Mouse (Mus musculus): Measurements from ENCODE around the gene Milr1. TPM values are rescaled to one million over a fixed set of nuclear protein-coding genes. Genes with fewer than 3 reads are reported as not detected.
A peak's percentile ranks its signal among the peaks of the same experiment; 100 is the strongest.
"Not testable (repeated sequence)": the region's sequence is repeated elsewhere in the genome, so short reads cannot be mapped to it uniquely, and the experiment has no call there.

Gene Milr1
- total RNA-seq, 2 experiments from 2014 or later = 212 to 237 TPM

DNA sequence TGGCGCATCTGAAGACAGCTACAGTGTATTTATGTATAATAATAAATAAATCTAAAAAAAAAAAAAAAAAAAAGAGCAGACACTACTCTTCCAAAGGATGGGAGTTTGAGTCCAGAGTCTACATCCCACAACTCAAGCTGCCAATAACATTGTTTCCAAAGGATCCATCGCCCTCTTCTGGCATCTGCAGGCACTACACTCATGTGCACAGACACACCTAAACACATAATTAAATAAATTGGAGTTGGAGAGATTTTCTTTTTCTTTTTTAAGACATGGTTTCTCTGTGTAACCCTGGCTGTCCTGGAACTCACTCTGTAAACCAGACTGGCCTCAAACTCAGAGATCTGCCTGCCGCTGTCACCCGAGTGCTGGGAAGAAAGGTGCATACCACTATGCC is 16.5 kb downstream of the Milr1 start:
- no peak for ATAC-seq (ENCODE audit: poor library complexity, severe bottlenecking)

DNA sequence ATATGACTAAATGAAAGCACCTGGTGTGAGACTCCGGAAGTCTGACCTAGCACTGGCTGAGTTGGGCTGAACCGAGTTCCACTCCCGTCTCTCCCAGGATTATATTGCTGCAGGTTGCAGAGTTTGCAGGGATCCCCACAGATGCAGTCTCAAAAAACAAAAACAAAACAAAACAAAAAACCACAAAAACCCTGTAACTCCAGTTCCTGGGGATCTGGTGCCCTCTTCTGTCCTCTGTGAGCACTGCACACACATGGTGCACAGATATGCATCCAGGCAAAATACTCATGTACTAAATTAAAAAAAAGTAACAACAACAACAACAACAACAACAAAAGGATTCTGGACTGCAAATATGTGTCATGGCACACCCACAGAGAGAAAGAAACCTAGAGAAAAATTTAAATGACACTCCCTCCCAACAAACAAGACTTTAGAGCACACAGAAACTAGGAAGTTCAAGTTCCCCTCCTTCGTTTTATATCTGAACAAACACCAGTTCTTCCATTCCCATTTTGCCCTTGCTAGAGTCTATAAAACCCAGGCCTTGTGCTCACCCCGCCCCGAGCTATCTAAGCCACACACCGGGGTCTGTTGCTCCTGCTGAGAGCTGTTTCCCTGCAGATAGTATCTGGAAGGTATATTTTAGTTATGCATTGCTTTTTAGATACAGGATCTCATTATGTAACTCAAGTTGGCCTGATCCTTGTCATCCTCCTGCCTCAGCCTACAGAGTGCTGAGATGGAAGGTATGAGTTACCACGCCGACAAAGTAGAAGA is 19.4 kb downstream of the Milr1 start:
- ATAC-seq (ENCODE audit: poor library complexity, severe bottlenecking) = peak; percentile 80

DNA sequence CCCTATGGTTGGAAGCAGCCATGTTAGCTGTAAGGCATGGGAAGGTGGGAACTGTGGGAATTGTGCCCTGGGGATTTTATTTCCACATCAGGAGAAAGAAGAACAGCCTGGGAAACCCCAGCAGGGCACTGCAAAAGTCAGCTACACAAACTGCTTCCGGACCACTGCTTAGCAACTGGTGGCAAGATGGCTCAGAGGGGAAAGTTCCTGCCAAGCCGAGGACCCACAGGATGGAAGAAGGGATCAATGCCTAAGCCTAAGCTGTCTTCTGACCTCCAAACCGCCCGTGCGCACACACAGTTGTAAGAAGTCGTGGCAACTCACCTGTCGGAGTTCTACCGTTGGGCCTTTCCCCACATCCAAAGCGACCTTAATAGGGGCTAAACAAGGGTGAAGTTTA is 22.0 kb downstream of the Milr1 start:
- ATAC-seq (ENCODE audit: poor library complexity, severe bottlenecking) = no peak

DNA sequence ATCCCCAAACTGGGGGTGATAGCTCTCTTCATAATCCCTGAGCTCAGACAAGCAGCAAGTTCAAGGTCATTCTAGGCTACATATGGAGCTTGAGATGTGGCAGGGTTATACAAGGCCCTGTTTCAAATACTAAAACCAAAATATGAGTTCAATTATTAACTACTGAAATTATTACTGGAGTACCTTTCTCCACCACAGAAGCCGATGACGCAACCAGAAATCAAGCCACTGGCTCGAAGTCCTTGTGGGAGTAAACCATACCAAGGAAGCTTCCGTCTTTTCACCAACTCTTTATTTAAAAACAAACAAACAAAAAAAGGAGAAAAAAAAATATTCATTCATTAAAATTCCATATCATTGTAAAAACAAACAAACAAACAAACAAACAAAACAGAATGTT is 25.9 kb downstream of the Milr1 start:
- ATAC-seq (ENCODE audit: poor library complexity, severe bottlenecking) = no peak

DNA sequence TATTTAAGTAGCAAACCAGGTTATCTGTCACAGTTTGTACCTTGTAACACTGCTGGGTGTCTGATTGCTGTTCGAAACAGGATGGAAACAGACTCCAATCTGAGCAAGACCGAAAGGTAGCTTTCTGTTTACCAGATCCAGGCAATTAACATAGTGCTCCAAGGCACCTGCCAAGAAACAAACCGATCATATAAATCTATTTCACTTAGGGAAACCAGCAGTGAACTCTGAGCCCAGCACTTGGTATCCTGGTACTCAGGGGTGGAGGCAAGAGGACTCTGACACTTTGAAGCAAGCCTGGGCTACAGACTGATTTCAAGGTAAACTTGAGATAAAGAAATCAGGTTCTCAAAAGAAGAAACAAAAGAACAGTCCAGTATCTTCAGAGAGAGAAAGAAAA is 26.4 kb downstream of the Milr1 start:
- no peak for ATAC-seq (ENCODE audit: poor library complexity, severe bottlenecking)

DNA sequence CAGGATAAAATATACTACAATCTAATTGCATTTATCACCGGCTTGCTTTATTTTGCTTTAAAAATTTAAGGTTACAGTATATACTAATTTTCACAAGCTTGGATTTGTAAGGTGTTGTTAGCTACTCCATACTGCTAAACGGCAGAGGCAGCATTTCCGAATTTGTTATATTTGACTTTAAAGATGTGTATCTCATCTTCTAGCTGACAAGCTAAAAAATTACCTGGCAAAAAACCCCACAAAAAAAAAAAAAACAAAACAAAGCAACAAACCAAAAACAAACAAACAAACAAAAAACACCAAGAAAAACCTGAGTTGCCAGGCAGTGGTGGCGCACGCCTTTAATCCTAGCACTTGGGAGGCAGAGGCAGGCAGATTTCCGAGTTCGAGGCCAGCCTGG is 27.1 kb downstream of the Milr1 start:
- no peak for ATAC-seq (ENCODE audit: poor library complexity, severe bottlenecking)

DNA sequence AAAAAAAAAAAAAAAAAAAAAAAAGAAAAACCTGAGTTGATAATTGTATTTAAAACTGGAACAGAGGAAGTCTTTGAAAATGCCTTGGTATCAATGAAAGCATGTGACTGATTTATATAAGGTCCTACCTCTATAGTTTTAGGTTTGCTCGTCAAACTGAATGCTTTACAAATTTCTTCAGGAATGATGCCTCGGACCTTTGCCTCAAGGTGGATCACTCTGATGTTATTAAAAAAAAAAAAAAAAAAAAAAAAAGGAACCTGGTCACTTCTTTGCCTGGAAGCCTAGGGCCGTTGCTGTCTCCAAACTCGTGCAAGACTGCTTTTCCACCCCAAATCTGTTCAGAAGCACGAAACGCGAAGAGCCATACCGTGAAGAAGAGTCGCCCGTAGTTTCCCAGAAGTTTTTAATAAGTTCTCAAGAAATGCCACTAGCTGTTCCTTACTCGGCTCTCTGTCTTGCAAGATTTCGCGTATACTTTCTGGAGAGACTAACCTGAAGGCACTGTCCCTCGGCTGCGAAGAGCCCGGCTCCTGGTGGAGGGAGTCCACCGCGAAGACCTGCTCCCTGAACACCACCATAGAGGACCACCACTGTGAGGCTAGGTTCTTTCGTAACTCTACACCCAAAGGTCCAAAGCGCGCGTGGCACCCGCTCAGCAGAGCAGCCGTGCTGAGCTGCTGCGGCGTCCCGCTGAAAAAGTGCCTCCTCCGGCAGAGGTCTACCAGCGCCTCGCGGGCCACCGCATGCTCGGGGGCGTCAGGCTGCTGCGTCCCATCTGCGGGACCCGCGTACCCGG is 27.8 kb downstream of the Milr1 start:
- ATAC-seq (ENCODE audit: poor library complexity, severe bottlenecking) = no peak

DNA sequence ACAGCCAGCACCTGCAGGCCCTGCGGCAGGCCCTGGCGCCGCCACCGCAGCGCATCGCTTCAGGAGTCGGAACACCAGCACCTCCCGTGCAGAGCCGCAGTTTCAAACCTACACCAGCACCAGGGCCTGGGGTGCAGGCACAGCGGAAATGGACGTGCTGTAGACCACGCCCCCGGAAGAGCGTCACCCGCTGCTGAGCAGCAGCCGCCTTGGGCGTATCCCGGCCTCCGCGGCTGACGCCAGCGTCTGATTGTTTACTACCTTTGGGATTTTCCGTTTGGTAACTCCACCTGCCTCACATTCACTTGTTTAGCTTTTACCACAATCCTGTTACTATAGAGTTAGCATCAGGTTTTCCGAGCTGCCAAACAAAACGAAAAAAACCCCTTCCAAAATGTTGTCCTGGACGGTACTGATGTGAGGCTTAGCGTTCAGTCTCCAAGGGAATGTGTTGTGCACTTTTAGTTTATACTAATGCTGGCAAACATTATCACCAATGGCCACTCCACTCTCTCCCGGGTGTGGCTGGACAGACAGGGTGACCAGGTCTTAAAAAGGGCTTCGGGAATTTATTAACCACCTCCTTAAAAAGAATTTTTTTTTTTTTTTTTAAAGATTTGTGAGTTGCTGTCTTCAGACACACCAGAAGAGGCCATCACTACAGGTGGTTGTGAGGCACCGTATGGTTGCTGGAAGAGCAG is 28.5 kb downstream of the Milr1 start, which contains the start of gene Polg2:
Gene Polg2, minus strand, starts transcription at position 150 of the 701 bp plus-strand sequence.
- peak; percentile 91 for ATAC-seq (ENCODE audit: poor library complexity, severe bottlenecking)

DNA sequence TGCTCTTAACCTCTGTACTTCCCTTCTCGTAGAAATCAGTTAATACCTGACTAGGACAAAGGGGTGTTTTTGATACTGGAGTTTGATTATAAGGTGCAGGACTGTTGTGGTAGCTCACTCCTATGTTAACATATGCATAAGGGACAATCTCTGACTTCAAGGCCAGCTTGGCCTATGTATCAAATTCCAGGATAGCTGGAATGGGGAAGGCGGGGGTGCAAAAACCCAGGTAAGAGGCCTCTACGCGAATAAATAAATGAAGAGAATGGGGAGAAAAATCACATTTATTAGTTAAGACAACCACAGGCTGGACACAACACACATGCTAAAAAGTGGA is 29.0 kb downstream of the Milr1 start:
- ATAC-seq (ENCODE audit: poor library complexity, severe bottlenecking) = no peak; the same call in 1 of the 2 replicates

DNA sequence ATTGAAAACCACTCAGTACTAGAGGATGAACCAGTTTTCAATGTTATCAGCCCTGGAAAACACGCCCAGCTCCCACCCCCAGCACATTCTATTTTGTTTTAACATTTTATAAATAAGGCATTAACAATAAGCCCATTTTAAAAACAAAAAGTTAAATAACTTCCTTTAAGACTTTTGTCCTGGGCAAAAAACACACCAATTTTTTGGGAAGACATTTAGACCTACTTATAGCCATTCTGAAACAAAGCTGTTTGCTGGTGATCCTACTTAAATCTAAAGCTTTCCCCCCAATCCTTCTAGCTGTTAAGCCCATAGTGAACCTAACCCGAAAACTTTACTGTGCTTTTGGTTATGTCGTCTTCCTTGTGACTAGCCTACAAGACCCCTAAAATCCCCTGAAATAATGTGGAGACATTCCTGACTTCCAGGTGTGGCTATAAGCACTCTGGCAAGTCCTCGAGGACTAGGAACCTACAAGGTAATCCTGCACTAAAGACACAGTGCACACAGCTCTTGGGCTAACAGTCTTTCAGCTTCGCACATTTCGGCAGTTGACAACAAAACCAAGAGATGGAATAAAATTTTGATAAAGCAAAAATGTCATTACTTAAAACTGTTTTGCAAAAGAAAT is 29.7 kb downstream of the Milr1 start:
- ATAC-seq (ENCODE audit: poor library complexity, severe bottlenecking) = no peak

DNA sequence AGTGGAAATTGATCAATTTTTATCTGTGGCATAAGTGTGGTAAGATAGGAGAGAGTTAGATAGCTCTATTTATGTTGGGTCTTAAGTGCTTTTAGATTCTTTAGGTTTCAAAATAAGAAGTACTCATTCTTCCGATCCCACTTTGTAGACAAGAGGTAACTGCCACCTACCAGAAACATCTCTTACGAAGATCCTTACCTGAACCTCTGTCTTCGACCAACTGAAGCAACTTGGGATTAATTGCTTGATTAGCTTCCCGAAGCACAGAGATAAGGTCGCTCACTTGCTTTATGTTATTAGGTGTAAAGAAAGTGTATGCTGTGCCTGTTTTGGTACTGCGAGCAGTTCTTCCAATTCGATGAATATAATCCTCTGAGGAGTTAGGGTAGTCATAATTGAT is 31.2 kb downstream of the Milr1 start:
- ATAC-seq (ENCODE audit: poor library complexity, severe bottlenecking) = not testable (repeated sequence)

DNA sequence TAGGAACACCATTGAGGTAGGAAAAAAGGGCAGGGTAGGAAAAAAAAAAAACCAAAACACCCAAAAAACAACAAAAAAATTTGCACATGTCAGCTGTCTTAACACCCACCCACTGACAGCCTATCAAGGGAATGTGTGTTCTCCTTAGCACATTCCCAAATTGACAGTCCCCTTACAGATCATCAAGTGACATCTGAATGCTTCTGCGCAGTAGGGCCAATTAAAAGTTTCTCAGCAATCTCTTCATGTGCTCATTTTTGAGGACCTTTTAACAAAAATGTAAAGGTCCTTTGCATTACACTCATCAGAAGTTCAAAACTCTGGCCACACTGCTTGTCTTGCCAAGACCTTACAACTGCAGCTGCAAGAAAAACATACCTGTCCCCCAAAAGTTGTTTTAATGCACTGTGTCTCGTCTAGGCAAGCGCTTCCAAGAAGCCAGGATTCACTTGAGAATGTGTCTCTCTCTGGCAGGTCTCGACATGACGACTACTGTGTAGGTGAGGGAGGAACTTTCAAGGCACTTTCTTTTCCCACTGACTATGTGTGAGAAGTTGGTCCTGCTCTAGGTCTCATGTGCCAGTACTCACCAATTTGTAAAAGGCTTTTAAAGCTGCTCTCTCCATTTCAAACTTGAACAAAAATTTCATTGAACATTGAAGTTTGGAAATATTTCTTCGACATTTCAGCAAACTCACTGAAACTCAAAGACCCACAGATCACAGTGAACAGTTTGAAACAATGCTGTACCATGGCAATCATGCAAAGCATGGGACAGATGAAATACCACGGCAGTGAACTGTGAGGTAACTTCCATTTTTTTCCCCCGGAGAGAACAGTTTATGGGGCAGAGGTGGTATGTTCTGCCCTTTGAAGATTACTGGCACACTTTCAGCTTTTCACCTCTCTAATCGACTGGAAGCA is 32.1 kb downstream of the Milr1 start:
- no peak for ATAC-seq (ENCODE audit: poor library complexity, severe bottlenecking)

DNA sequence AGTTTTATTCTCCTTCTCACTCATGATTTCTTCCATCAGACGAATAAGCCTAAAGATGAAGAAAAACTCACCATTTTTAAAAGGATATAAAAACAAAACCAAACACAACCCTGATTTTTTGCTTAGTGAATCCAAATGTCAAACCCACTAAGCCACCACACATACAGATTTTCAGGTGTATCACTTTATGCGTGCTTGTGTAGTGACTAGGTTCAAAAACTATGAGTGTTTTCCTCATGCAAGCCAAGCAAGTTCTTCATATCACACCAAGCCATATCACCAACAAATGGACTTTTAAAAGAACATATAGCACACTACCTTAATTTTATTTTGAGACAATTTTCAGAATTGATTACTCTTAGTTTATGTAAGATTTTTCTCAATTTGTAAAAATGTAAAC is 33.5 kb downstream of the Milr1 start:
- ATAC-seq (ENCODE audit: poor library complexity, severe bottlenecking) = no peak

DNA sequence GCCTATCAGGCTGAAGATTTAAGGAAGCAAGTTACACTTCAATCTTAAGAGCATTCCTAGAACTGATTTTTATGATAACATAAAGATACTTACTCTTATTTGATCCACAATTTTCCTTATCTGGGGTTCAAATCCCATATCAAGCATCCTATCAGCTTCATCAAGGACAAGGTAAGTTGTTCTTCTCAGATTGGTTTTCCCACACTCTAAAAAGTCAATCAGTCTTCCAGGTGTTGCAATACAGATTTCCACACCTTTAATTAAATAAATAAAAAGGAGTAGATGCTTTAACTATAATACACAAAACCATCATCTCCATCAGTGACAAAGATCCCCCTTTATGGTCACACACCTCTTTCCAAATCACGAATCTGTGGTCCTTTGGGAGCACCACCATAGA is 34.0 kb downstream of the Milr1 start:
- ATAC-seq (ENCODE audit: poor library complexity, severe bottlenecking) = no peak

DNA sequence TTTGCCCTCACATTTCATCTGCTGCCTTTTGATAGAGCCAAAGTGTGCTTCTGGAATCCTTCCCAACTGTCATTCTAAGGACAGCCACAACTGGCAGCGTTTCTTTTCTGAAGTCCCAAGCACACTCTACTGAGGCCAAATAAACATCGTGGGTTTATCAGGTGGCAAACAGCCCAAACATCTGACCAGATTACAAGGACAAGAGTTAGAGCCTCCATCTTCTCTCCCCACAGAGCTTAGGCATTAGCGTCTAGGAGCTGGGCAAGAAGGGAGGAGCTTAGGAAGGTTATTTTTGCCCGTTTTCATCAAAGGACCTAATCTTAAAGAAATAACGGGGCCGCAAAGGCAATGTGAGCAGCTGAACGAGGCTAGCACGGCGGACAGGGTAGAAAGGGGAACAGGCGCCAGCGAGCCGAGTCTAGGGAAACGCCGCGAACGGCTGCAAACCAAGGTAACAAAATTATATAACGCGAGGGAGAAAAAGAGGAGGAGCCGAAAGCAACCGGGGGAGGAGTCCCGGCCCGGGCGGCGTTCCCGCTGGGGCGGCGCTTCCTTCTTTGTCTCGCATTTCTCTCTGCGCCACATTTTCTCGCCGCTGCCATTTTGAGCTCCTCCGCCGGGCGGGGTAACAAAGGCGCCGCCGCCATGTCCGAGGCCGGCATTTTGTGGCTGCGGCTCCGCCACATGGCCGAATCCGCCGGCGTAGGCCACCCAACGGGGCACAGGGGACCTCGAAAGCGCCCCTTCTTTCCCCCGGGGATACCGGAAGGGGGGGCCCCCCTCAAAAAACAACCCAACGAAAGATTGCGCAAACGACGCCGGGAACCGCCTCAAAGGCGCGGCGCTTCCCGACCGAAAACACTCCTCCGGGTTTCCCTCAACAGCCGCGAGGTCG is 36.4 kb downstream of the Milr1 start:
- ATAC-seq (ENCODE audit: poor library complexity, severe bottlenecking) = peak; percentile 38

DNA sequence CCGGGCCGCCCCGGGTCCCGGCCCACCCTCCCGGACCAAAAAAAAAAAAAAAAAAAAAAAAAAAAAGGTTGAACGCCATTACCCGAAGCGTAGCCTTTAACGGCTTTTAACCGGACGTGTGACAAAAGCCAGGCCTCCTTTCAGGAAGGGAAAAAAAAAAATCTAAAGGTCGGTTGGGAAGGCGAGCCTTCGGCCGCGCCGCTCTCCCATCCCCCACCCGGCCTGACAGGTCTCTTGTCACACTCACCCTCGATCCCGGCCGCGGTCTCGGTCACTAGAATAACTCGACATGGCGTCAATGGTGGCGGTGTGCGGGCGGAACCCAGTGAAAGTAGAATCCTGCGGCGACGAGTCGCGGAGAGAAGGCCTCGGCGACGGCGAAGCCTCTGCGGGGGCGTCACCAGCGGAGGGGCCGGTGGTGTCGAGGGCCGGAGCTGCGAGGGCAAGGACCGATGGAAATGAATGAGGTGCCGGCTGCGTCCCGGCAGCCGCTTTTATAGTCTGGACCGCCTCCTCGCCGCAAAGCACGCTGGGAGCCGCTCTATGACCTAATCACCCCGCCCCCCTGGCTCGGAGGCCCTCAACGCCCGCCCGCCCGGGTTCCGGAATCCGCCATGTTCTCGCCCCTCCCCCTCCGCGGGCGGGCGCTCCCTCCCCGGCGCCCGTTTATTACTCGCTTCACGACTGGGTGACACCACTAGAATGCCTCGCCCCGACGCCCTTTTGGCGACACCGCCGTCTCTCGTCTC is 37.2 kb downstream of the Milr1 start:
- peak; percentile 57 for ATAC-seq (ENCODE audit: poor library complexity, severe bottlenecking)

DNA sequence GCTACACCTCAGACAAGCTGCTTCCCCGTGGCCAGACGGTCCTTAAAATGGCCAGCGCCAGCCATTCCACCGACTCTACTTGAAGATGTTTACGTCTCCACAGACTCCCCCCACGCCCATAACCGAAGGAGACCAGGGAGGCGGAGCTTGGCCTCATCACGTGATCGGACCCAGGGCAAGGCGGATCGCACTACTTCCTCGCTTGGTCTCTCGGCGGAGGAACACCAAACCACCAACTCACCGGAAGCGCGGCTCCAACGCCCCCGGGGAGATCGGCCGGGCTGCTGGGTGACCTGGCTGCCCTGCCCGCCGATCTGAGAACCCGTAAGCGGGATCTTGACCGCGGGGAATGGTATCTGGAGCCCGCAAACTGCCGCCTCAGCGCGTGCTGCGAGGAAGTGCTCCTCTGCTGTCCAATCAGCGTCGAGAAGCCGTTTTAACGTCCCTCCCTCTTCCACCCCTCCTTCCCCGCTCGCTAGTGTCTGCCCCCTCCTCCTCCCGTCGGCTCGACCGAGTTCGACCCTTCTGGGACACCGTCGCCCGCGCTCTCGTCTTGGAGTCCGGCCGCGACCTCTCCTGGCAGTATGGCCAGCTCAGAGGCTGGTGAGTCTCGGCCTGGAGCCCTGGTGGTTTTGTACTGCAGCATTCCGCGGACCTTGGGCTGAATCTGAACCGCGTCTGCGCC is 37.9 kb downstream of the Milr1 start, which contains the start of the genes Ddx5 and Cep95:
Gene Ddx5, minus strand, starts transcription at position 411 of the 685 bp plus-strand sequence.
Gene Cep95, plus strand, starts transcription at position 478 of the 685 bp plus-strand sequence.
- peak; percentile 65 for ATAC-seq (ENCODE audit: poor library complexity, severe bottlenecking)

DNA sequence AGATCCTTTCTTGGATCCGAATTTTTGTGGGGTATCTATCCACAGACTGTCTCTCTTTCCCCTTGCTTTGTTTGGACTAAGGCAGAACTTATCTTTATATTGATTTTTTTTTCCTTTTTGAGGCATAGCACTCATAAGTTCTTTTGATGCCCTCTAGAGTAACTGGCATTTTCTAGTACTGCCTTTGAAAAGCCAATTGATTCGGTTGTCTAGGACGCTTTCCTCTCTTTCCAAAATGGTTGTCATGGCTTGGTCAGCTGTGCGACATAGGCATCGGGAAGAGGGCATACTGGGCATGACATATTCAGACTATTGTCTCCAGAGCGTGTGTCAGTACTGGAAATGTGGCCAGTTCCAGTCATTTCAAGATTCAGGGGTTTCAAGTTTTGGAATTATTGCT is 38.6 kb downstream of the Milr1 start:
- no peak for ATAC-seq (ENCODE audit: poor library complexity, severe bottlenecking)

All from megakaryocyte, adult 5-6 weeks (primary cell).